Mouse (Mus musculus) urinary bladder, postnatal 10 days (tissue): ENCODE results near the gene Car14.
"Not testable (repeated sequence)": the region's sequence is repeated elsewhere in the genome, so short reads cannot be mapped to it uniquely, and the experiment has no call there.

Experiments
- DNase-seq: peaks from one replicate; pipeline ENCODE4 v3.0.0; 2022; ENCODE audit warnings: low spot score

Car14 gene

GRCm38 (mm10) chr3:95904568-95904967 is at the start of gene Car14:
Car14 (minus strand) TSS chr3:95904691.
- DNase-seq: no peak

DNA sequence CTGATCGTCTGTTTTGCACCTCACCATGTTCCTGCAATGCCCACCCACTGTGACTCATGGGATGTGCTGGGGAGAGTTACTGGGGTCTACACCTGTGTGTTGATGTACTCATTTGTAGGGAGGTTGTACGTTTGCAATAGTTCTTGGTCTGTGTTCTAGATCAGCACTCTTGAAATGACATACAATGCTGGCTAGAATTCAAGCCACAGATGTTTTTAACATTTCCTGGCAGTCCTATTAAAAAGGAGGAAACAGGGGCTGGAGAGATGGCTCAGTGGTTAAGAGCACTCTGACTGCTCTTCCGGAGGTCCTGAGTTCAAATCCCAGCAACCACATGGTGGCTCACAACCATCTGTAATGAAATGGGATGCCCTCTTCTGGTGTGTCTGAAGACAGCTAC is 49.0 kb upstream of the Car14 start:
- no peak for DNase-seq

DNA sequence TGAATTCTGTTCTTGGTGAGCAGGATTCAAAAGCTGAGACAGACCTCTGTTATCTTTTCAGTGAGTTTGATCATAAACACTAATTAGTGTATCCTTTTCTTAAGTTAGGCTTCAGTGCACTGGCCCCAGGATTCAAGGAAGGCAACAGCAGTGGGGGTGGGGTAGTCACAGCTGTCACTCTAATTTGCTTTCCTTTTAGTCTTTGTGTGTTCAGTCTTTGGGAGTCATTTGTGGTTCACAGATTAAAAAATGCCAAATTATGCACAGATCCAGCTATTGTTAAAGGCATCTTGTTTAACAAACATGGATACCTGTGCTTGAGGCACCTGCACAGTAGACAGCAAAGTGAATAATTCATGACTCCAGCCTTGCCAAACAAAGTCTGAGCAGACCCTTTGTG is 48.5 kb upstream of the Car14 start:
- no peak for DNase-seq

GRCm38 (mm10) chr3:95951566-95951965 is 47.1 kb upstream of the Car14 start:
- not testable (repeated sequence) for DNase-seq

GRCm38 (mm10) chr3:95950763-95951551 is 46.5 kb upstream of the Car14 start:
- DNase-seq: peak; percentile 52

DNA sequence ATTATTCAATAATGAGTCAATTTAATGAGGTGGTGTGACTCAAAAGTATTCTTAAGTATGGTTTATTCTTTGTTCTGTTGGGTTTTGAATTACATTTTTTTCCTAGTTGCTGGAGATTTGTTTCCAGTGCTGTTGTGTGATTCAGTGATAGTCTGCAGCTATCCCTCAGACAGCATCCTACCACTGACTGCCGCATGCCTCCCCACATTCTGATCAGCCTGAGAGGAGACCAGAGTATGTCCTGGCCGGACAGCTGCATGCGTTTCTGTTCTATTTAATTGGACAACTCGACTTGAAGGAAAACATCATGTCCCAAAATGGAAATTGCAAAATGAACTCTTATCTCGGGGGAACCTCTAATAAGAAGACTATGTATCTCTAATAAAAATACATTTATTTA is 43.8 kb upstream of the Car14 start:
- DNase-seq: no peak

DNA sequence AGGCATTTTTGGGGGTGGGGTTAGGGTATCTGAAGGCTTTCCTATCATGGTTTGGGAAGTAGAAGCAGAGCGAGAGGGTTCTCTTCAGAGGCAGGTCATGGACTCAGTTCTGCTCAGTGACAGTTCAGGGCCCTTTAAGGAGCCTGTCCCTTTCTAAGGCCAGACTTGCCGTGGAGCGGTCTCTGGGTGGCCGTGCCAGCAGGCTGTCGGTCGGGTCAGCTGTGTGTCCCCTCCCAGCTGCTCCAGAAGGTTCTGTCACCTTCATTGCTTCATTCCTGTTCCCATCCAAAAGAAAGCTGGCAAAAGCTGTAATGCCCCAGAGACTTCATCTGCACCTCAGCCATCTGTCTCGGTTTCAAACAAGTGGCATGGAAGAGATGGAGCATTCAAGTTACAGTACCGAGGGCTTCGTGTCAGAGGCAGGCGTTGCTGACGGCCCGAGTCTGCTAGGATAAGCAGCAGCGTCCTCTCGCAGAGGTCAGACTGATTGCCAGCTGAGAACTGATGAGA is 41.3 kb upstream of the Car14 start:
- no peak for DNase-seq

GRCm38 (mm10) chr3:95944742-95945141 is 40.3 kb upstream of the Car14 start:
- no peak for DNase-seq

DNA sequence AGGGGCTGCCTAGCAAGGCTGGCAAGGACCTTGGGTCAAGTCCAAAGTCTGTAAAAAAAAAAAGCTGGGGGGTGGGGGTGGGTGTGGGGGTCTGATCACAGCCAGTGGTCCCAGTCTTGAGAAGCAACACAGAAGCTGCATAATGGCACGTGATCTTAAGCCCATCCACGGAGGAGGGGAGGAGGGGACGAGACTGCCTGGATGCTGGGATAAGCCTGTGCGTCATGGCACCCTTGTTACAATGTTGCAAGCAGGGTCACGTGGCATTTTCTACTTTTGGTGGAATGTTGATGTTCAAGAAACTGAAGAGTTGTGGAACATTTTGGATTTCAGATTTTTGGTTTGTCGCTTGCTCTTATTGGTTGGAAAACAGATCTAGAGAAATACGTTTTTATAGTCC is 38.7 kb upstream of the Car14 start:
- DNase-seq: no peak

DNA sequence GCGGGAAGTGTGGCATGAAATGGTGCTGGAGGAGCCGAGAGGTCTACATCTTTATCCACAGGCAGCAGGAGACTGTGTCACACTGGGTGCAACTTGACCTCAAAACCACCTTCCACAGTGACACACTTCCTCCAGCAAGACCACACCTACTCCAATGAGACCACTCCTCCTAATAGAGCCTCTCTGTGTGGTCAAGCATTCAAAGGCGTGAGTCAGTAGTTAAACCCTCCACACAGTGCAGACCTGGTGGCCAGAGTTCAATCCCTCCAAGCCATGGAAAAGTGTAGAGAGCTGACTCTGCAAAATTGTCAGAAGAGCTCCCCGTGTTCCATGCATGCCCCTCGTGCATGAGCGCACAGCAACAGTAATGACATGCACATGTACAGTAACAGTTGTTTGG is 38.3 kb upstream of the Car14 start:
- no peak for DNase-seq

DNA sequence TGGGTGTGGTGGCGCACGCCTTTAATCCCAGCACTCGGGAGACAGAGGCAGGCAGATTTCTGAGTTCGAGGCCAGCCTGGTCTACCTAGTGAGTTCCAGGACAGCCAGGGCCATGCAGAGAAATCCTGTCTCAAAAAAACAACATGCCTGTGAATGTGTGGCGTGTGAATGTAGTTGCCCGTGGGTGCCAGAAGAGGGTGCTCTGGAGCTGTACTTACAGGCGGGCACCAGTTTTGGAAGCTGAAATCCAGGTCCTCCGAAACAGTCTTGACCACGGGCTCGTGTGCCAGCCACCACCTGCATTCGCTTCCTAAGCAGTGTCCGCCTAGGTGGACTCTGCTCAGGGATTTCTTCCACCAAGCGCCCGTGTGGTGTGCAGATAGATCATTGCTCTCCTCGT is 34.3 kb upstream of the Car14 start:
- DNase-seq: no peak

- DNase-seq: no peak
Measured at GRCm38 (mm10) chr3:95938217-95938616, 33.7 kb upstream of the Car14 start.

DNA sequence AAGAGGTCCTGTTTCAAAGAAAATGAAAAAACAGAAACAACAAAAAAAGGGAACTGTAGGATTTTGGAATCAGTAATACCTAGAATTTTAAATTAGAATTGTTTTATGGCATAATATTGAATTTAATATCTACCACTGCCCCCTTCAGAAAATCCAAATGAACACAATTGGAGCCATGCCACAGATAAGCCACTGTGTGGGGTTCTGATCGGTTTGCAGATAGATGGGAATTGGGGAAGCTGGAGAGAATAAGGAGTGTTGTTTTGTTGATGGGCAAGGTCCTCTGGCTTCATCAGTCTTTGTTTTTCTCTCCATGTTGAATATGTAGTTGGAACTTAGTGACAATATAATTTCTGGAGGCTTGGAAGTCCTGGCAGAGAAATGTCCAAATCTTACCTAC is 30.0 kb upstream of the Car14 start:
- no peak for DNase-seq

DNA sequence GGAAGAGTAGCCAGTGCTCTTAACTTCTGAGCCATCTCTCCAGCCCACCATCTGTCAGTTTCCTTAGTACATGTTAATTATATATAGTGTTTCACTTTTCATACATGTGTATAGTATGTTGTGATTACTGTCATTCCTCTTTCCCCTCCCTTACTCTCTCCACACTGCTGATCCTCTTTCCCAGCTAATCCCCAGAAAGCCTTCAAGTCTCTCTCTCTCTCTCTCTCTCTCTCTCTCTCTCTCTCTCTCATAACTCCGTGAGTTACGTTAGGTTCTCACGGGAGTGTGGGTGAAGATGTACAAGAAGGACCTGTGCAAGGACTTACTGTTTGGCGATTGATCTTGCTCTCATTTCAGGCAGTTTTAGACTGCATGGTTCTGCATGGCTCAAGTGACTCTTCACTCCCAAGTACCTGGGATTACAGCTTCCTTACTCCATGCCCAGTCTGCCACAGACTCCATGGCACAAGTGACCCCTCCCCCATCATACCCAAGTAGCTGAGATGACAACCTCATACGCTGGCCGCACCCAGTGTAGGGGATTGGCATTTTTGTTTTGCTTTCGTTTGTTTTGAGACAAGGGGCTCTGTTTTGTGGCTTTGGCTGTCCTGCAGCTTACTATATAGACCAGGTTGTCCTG is 28.7 kb upstream of the Car14 start:
- no peak for DNase-seq

GRCm38 (mm10) chr3:95932566-95932965 is 28.1 kb upstream of the Car14 start:
- DNase-seq: no peak

- no peak for DNase-seq
Measured at GRCm38 (mm10) chr3:95932157-95932556, 27.7 kb upstream of the Car14 start.

DNA sequence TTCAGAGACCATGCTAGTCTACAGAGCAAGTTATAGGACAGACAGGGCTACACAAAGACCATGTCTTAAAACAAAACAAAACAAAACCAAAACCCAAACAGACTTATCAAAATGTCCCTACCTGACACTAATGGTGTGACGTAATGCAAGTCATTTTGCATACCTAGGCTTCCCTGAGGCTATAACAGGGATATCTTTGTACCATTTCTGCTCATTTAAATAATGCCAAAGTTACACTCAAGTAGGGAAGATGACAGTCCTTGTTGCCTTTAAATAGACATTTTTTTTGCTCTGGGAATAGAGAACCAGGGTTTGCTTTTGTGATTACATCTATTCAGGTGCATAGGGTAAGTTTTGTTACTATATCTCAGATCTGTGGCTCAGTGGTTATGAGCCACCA is 27.0 kb upstream of the Car14 start:
- DNase-seq: no peak

- DNase-seq: no peak
Measured at GRCm38 (mm10) chr3:95930471-95930789, 25.9 kb upstream of the Car14 start.

GRCm38 (mm10) chr3:95929581-95930470 is 25.3 kb upstream of the Car14 start:
- no peak for DNase-seq

DNA sequence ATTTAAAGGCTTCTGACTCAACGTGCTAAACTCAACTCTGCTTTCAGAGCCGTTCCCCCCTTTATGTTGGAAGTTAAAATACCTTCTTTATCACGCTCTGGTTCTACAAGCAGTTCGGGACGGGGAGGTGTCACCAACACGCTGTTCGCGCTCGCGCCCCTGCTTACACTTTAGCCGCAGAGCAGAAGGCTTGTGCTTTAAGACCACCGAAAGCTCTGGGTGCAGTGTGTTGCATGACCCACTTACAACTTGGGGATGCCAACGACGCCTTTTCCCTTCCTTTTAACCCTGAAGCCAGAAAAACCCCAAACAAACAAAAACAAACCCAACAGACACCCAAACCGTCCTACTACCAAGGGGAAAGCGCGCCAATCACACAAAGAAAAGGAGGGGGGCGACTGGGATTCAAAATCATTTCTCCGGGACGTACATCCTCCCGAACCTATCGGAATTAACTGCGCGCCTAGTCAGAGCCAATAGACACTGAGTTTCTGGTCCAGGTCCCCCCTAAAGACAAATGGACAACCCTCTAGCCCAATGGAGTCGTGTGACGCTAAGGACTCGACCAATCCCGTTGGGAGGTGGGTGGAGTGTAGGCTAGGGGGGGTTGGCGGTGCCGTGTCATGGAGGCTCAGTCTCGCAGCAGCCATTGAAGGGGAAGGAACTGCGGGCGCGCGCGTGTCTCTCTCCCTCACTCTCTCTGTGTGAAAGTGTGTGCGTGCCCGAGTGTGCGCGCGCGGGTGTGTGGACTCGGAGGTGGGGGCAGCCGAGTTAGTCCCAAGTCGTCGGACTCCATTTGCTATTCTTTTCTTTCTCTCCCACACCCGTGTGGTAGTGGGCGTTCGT is 24.4 kb upstream of the Car14 start, which contains the start of gene Anp32e:
Anp32e (plus strand) TSS at position 589 of the 846 bp plus-strand sequence.
- DNase-seq: peak; percentile 88

- no peak for DNase-seq
Measured at GRCm38 (mm10) chr3:95928261-95928657, 23.8 kb upstream of the Car14 start.

- no peak for DNase-seq
Measured at GRCm38 (mm10) chr3:95925087-95925486, 20.6 kb upstream of the Car14 start.
